Mouse (Mus musculus): ENCODE measurements around the gene Ttbk1. TPM values are rescaled to one million over a fixed set of nuclear protein-coding genes. Genes with fewer than 3 reads are reported as not detected.

Gene Ttbk1
- total and polyA plus RNA-seq, 3 experiments: 0.08 TPM; not detected in 2

GRCm38 (mm10) chr17:46461347-46461746 lies 26.1 kb downstream of the Ttbk1 start:
- no peaks in the 10 kb centered on the region for H3K4me1 ChIP-seq (ENCODE audit: control insufficient read depth in 1 of 2, insufficient read depth in 2 of 2, low read length in 2 of 2)
- no peaks in the 10 kb centered on the region for H3K36me3 ChIP-seq (ENCODE audit: control insufficient read depth in 1 of 2, insufficient read depth in 2 of 2, low read length in 2 of 2)
- H3K9ac ChIP-seq (ENCODE audit: control insufficient read depth, low read depth, low read length, poor library complexity, severe bottlenecking): no peak overlapping the region
- DNase-seq (ENCODE audit: low read depth, low spot score): no peak
- no peak for TF ChIP-seq RAD21 (IDR thresholded peaks at IDR 0.05; ENCODE audit: low read depth, low read length)
- no peak overlapping the region for H3K4me3 ChIP-seq (ENCODE audit: control insufficient read depth in 1 of 2, insufficient read depth in 1 of 2, low read depth in 2 of 2, low read length in 2 of 2)
- no peaks in the 10 kb centered on the region for H3K9me3 ChIP-seq (replicated peaks; ENCODE audit: insufficient read depth, low read length)
- peaks cover 0 to 4% of the 10 kb centered on the region in 2 experiments; a peak in 1 of 4 replicates for H3K27me3 ChIP-seq (ENCODE audit: control insufficient read depth in 1 of 2, insufficient read depth in 2 of 2, low read length in 2 of 2)
- no peak overlapping the region for H3K27ac ChIP-seq (ENCODE audit: control insufficient read depth, low read depth, low read length)
- no peaks in the 10 kb centered on the region for H3K79me2 ChIP-seq (ENCODE audit: control insufficient read depth, insufficient read depth, low read length, poor library complexity)

- H3K36me3 ChIP-seq (ENCODE audit: control insufficient read depth in 1 of 2, insufficient read depth in 2 of 2, low read length in 2 of 2): no peaks in the 10 kb centered on the region
- TF ChIP-seq CTCF (IDR thresholded peaks at IDR 0.05 in 2 of 3, conservative IDR thresholded peaks at IDR 0.05 in 1 of 3; ENCODE audit: control insufficient read depth in 1 of 3, insufficient read depth in 1 of 3, low read depth in 2 of 3, low read length in 3 of 3, poor library complexity in 1 of 3, severe bottlenecking in 1 of 3) (no peak), ETS1 (IDR thresholded peaks at IDR 0.05; ENCODE audit: low read depth, low read length) (no peak), E2F4 (IDR thresholded peaks at IDR 0.05; ENCODE audit: borderline replicate concordance, low read depth, low read length) (no peak), USF1 (IDR thresholded peaks at IDR 0.05; ENCODE audit: low read depth, low read length) (no peak), ZKSCAN1 (IDR thresholded peaks at IDR 0.05; ENCODE audit: low read depth, low read length) (no peak), CHD2 (IDR thresholded peaks at IDR 0.05; ENCODE audit: low read length) (no peak), GABPA (IDR thresholded peaks at IDR 0.05; ENCODE audit: low read depth, low read length) (no peak), NRF1 (IDR thresholded peaks at IDR 0.05; ENCODE audit: insufficient read depth, low read depth, low read length, poor library complexity, severe bottlenecking) (no peak), KAT2A (conservative IDR thresholded peaks at IDR 0.05; ENCODE audit: low read depth, low read length) (no peak), MYB (IDR thresholded peaks at IDR 0.05; ENCODE audit: low read depth, low read length) (no peak), POLR2AphosphoS5 (IDR thresholded peaks at IDR 0.05; ENCODE audit: borderline replicate concordance, low read depth, low read length) (no peak), ZNF384 (IDR thresholded peaks at IDR 0.05; ENCODE audit: low read depth, low read length) (no peak), EP300 (IDR thresholded peaks at IDR 0.05; ENCODE audit: low read depth in 1 of 2, low read length in 2 of 2) (no peak), MYC (IDR thresholded peaks at IDR 0.05; ENCODE audit: low read depth, low read length) (no peak), MAX (IDR thresholded peaks at IDR 0.05; ENCODE audit: low read length) (no peak), POLR2AphosphoS2 (IDR thresholded peaks at IDR 0.05; ENCODE audit: low read length) (no peak), ZC3H11A (IDR thresholded peaks at IDR 0.05; ENCODE audit: low read depth, low read length) (no peak)
- no peak overlapping the region for H3K9ac ChIP-seq (ENCODE audit: control insufficient read depth, low read depth, low read length, poor library complexity, severe bottlenecking)
- H3K27ac ChIP-seq (ENCODE audit: control insufficient read depth, low read depth, low read length): no peak overlapping the region
- peaks cover 0 to 2% of the 10 kb centered on the region in 2 experiments; a peak in 1 of 4 replicates for H3K27me3 ChIP-seq (ENCODE audit: control insufficient read depth in 1 of 2, insufficient read depth in 2 of 2, low read length in 2 of 2)
- no peaks in the 10 kb centered on the region for H3K4me1 ChIP-seq (ENCODE audit: control insufficient read depth in 1 of 2, insufficient read depth in 2 of 2, low read length in 2 of 2)
- no peak overlapping the region for H3K4me3 ChIP-seq (ENCODE audit: control insufficient read depth in 1 of 2, insufficient read depth in 1 of 2, low read depth in 2 of 2, low read length in 2 of 2)
- H3K79me2 ChIP-seq (ENCODE audit: control insufficient read depth, insufficient read depth, low read length, poor library complexity): no peaks in the 10 kb centered on the region
- H3K9me3 ChIP-seq (replicated peaks; ENCODE audit: insufficient read depth, low read length): no peaks in the 10 kb centered on the region
- DNase-seq (ENCODE audit: low read depth, low spot score): no peak
These were observed 26.8 kb downstream of the Ttbk1 start for GRCm38 (mm10) chr17:46460673-46461072.

Data from MEL (cell line).